Mouse (Mus musculus): ENCODE results near the gene Inha.

- TF ChIP-seq CTCF (IDR thresholded peaks at IDR 0.05; ENCODE audit: low read depth, low read length) (no peak), POLR2A (IDR thresholded peaks at IDR 0.05; ENCODE audit: extremely low read depth, insufficient read depth, low read length) (no peak)
Measured at GRCm38 (mm10) chr1:75517984-75518383, 11.1 kb downstream of the Inha start.

Measured in liver, adult 2 months (tissue).